Mouse (Mus musculus) cerebellum, postnatal 36 days (tissue): ENCODE results near the gene Metap2.

Experiments
- DNase-seq, 2 experiments: peaks; one replicate each; pipeline ENCODE4 v3.0.0; 2021 to 2022; ENCODE audit warnings: mixed read lengths in 2 of 2

Metap2 gene

DNA sequence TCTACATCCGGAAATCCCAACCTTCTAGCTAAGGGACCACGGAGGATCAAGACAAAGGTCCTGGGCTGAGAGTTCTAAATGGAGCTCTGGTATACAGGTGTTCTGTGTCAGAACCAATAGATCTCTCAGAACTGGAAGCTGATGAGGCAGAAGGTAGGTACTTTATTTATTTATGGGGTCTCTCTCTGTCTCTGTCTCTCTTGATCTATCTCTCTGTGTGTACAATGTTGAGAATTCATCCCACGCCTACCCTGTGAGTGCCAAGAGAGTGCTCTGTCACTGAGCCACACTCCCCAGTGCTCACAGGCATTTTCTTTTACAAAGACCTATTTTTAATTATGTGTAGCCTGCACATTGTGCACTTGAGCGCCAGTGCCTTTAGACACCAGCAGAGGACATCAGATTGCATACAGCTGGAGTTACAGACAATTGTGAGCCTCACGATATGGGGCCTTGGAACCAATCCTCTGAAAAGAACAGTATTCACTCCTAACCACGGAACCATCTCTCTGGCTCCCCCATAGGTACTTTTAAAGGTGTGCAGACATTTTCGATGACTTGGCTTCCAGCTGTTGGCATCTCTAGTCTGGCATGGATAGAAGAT lies at the start of gene Metap2:
Metap2 (minus strand) TSS at position 51 of the 604 bp plus-strand sequence.
- DNase-seq: no peak

DNA sequence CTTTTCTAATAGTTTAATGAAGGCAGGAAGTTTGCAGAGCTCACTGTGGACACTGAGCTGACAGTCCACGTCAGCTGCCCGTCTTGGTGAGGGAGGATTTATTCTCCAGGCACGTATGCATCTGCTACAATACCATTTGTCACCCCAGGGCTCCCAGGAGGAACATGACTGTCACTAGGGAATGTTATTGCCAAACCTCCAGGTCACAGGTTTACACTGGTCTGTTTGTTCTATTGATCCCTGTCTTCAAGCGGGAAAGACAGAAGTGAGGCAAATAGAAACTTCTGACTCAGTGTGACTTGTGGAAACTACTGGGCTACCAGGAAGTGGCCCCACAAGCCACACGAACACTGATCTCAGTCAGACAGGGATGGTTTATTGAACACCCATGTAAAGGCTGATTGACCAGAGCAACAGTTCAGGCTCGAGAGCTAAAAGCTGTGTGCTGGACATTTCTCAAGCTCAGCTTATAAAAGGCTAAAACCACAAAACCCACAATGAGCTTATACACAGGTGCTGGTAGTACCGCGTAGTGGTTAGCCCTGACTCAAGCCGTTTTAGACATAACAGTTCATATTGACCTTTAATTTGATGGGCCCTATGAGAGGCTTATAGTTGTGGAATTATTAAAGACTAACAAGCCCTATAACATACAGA lies 49.1 kb upstream of the Metap2 start:
- DNase-seq: no peak

DNA sequence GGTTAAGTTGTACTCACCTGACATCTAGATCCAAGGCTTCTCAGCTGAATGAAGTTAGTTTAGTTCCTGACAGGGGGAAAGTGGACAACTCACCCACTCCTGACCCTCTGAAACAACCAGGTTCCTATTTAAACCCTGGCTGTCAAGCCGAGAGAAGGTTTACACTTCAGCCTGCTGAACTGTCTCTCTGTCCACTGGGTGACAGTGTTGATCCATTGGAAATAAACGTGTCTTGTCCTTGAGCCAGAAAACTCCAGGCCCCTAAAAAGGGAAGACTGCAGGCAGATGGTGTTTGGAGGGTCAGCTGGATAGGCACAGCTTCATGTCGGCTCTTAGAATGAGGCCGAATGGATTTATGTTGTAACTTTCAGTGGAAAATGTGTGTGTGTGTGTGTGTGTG lies 48.5 kb upstream of the Metap2 start:
- peak; percentile 23 to 42 for DNase-seq

DNA sequence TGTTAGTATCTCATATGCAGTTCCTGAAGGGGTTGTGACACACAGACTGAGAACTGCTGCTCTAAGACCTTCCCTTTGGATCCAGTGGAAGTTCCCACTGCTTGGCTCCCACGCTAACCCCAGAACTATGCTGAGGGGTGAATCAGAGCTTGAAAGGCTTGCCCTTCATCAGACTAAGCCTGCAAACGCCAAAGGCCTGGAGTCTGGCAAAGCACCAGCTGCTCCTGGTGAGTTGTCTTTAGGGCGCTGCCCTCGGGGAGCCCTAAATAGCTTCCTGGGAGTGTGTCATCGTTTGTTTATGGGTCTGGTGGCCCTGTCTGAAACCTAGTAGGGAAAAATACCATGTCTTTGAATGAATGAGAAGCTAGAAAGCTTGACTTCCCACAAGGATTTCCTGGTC lies 47.3 kb upstream of the Metap2 start:
- no peak for DNase-seq

DNA sequence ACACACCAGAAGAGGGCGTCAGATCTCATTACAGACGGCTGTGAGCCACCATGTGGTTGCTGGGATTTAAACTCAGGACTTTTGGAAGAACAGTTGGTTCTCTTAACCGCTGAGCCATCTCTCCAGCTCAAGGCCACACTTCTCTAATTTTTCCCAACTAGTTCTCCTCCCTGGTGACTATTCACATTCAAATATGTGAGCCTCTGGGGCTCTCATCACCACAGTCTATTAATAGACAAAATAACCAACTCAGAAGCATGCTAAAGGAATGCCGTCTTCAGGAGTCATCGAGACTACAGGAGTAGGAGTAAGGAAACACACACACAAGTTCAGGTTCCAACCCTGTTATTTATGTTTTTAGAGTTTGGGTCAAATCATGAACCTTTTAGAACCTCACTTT lies 43.4 kb upstream of the Metap2 start:
- DNase-seq: no peak

DNA sequence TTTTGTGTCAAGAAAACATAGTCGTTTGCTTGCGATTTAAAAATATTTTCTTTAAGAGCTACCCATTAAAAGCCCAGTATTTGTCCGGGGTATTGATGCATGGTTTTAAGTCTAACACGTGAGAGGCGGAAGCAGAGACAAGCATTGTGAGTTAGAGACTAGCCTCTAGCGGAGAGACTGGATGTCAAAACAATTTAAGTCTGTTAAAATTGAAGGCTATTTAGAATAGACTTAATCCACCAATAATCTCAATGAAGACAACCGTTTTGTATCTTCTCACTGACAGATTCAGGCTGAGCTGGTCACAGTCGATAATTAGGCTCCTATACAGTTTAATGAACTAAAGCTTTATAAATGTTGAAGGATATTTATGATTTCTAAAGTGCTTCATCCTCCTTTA lies 42.8 kb upstream of the Metap2 start:
- no peak for DNase-seq

DNA sequence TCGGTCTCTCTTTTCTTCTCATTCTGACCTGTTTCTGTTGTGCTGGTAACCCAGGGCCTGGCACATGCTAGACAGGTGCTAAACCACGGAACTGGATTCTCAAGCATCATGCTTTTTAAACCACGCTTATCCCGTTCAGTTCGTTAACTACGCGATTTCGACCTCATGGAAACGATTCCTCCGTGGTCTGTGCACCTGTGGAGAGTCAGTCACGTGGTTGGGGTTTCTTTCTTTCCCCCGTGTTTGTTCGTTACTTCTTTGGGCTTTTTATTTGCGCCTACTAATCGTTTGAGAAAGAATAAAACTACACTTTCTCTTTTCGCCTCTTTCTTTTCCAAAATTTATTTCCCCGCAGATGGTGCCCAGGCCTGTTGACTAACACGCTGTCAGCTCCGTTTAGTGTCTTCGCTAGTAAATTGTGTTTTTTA lies 42.0 kb upstream of the Metap2 start:
- peak in 1 of 2 experiments; percentile 28 for DNase-seq

DNA sequence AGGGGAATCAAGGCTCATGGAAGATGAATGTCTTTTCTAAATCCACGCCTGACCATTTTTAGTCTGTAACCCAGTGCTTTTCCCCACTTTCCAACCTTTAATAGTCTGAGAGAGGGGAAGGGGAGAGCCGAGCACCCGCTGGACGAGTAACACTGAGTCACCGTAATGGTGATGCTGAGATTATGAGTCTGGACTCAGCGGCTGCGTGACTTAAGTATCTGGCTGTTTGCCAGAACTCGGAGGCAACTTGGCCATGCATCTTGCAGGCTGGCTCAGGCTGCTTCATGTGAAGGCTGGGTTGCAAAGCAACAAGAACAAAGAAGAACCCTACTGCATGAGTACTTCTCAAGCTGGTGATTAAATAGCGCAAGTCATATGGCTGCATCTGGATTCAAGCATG lies 37.1 kb upstream of the Metap2 start:
- peak; percentile 18 to 22 for DNase-seq

DNA sequence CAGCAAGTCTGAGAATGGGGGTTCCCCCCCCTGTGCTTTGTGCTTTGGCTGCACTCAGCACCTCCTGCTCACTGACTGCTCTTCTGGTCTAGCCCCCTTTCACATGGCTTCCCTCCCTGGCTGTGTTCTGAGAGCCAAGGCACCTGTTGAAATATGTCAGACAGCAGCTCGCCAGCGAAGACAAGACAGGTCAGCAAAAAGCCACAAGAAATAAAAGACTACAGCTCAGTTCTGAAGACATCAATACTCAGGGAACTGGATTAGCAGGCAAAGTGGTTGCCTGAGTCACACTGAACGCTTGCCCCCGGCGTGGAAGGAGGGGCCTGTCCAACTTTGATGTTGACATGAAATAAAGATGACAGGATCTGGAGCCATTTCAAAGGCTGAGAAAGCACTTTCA lies 36.0 kb upstream of the Metap2 start:
- DNase-seq: no peak

DNA sequence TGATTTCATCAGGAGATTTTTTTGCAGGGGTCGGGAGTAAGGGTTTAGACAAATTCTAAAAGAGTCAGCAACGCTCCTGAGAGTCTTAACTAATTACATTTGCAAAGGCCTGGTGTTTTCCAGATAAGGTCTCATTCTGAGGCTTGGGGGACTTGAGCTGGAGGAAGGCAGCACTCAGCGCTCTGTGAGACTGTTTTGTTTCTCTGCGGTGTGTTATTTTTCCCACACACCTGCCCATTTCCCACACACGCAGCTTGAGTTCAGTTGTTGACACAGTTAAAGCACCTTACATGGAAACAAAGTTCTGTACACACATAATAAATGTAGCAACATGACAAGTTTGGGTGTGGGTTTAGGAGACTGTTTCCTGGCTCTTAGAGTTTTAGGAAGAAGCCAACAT lies 35.1 kb upstream of the Metap2 start:
- no peak for DNase-seq

DNA sequence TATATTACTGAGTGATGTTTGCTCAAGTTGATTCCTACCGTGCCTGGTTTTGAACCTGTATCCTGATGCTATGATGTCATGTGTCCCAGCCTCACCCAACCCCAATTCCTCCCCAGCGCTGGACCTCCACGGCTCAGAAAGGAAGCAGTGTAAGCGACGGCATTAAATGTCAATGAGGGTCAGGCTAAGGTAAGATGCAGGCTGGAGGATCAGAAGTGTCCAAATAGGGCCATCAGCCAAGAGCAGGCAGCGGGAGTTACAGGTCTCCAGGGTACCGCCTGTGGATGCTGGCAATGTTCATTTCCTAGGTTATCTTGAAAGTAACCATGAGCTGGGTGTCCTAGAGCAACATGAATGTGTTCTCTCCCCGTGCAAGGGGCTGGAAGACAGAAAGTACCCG lies 34.5 kb upstream of the Metap2 start:
- no peak for DNase-seq

DNA sequence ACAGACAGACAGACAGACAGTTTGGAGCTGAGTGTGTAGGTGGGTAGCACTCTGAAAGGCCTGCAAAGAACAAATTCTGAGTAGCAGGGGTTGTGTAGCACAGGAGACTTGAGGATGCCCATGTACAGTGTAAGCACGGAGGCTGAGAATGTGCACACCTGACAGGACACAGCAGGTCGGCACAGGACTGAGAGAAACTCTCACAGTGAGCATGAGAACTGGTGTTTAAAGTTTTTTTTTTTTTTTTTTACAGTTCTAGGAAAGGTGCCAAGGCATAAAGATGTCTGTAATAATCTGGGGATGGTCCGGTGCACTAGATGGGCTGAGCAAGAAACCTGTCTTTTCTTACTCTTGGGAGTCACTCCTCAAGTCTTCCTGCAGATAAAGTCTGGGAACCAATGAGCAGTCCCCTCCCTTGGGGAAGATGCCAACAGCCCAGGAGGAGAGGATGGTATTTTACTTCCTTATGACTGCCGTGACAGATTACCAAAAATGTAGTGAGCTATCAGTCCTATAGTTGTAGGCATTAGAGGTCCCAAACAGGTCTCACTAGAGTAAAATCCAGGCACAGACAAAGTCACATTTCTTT lies 33.4 kb upstream of the Metap2 start:
- no peak for DNase-seq

DNA sequence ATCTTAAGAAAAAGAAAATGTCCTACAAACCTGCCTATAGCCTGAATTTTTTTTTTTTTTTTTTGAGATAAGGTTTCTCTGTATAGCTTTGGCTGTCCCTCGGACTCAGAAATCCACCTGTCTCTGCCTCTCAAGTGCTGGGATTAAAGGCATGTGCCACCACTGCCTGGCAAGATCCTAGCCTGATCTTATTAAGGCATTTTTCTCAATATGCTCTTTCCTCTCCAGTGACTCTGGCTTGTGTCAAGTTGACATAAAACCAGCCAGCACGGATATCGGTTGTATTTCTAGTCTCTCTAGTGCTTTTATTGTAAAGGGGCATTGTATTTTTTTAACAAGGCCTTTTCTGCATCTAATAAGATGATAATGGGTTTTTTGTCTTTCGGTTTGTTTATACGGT lies 27.8 kb upstream of the Metap2 start:
- no peak for DNase-seq

DNA sequence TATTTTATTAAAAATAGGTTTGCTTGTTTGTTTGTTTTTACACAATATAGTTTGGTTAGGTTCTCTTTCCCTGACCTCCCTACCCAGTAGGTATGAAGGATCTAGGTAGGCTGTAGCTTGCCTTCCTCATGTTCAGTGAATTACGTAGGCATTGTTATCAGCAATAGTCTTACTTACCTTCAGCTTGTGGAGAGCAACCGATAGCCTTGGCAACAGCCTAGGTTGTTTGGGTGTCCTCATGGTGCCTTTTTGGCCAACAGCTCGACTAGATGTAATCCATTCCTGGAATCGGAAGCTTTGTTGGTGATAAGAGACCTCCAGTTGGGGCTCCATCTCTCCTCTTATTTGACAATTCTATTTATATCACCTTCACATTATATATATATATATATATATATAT lies 24.3 kb upstream of the Metap2 start:
- DNase-seq: no peak

DNA sequence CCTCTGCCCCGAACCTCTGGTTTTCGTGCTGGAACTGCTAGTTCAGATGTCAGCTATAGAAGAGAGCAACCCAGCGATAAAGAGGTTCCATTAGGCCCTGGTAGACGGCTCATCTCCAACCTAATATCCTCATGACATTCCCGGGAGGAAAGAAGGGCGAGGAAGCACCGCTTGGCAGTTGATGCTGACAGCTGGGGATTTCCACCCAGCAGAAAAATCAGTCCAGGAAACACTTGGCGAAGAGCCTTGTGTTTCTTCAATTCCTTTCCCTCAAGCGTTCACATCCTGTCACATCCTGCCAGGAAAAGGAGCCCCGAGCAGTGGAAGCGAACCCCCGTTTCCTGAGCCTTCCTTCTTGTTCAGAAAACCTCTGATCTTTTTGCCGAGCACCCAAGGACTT lies 22.3 kb upstream of the Metap2 start:
- DNase-seq: peak; percentile 13 to 22

DNA sequence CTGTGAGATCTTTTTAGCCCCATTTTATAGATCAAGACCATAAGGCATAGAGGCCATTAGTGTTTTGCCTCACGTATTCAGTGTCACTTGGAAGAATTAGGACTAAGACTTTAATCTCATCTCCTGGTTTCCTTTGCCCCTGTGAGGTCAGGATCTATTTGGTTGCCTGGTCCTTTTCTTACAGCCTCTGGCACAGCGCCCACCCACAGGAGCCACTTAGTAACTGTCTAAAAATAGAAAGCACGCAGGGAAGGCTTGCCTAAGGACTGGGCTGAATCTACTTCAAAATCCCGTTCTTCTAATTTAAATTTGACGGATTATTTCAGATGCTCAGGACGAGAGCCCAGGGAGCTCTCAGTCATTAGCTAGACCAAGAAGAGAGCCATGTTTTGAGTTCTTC lies 21.8 kb upstream of the Metap2 start:
- DNase-seq: peak; percentile 33 to 34

DNA sequence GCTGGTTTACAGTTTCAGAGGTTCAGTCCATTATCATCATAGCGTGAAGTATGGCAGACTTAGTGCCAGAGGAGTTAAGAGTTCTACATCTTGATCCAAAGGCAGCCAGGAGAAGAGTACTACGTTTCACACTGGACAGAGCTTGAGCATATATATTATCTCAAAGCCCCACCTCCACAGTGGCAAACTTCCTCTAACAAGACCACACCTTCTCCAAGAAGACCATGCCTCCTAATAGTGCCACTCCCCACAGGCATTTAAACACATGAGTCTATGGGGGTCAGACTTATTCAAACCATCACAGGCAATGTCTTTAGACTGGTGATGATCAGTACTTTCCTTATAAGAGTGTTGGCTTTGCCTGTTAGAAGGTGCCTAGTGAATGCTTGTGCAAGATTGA lies 21.2 kb upstream of the Metap2 start:
- DNase-seq: no peak

DNA sequence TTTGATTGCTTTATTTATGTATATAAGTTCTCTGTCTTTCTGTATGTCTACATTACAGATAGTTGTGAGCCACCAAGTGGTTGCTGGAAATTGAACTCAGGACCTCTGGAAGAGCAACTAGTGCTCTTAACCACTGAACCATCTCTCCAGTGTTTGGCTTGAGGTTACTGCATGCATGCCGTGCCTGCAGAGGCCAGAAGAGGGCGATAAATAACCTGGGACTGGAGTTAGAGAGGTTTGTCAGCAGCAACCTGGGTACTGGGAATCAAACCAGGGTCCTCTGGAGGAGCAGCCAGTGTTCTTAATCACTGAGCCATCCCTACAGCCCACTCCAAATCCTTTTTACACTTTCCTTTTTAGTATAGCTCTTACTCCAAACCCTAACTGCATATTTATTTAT lies 19.9 kb upstream of the Metap2 start:
- DNase-seq: no peak

DNA sequence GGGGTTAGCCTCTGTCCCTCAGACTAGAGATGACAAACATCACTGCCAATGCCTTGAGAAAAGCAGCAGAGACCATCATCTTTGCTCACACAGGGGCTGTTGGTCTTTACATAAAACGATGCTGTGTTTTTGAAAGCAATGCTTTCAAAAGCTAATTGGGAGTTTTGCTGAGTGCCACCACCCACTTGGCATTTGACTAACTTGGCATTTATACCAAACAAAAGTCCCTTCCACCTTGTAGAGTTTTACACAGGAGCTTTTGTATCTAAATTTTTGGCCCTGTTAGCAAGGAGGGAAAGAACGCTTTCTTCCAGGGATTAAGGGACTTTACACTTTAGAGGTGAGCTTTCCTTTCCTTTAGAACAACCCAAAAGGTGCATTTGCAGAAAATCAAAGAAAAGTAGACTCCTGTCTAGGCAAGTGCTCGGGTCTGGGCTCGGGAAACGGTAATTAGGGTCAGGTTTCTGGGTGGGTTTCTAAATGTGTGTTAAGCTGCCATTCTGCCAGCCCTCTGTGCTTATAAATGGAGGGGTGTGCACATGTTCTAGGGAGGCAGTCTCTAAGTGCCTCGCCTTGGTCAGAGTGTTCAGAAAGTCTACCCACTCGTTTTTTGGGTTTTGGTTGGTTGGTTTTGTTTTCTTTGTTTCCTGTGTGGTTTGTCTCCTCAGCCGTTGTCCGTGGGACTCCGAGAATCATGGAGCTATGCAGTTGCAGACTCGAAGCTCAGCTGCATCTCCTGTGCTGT lies 18.8 kb upstream of the Metap2 start:
- no peak for DNase-seq

DNA sequence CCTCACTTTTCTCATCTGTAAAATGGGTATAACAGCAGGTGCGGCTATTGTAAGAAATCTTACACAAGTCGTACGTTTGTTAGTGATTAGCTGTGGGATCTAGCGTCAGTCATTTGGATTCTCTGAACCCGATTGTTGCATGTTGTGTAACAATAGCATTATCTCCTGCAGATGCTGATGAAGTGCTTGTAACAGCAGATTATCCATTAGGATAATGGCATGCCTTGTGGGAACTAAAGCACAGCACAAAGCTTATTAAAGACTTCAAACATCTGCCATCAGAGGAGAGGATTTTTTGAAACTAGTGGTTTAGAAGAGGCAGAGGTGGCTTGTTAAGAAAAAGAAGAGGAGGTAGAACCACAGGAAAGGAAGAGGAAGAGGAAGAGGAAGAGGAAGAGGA lies 16.6 kb upstream of the Metap2 start:
- no peak for DNase-seq

DNA sequence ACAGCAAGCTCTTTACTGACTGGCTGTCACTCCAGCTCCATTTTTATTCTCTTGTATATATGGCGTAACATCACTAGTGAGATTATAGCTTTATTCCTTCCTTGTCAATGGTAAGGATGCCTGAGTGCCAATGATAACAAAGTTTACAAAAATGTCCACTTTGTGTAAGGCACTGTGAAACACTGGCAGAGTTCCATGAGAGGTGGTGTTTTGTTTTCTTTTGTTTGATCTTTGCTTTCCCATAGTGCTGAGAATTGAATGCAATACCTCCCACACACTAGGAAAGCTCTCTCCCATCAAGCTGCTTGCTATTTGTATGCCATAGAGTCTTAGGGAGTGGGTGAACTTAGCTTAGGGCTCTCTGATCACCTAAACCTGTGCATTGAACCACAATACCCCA lies 16.0 kb upstream of the Metap2 start:
- DNase-seq: no peak

DNA sequence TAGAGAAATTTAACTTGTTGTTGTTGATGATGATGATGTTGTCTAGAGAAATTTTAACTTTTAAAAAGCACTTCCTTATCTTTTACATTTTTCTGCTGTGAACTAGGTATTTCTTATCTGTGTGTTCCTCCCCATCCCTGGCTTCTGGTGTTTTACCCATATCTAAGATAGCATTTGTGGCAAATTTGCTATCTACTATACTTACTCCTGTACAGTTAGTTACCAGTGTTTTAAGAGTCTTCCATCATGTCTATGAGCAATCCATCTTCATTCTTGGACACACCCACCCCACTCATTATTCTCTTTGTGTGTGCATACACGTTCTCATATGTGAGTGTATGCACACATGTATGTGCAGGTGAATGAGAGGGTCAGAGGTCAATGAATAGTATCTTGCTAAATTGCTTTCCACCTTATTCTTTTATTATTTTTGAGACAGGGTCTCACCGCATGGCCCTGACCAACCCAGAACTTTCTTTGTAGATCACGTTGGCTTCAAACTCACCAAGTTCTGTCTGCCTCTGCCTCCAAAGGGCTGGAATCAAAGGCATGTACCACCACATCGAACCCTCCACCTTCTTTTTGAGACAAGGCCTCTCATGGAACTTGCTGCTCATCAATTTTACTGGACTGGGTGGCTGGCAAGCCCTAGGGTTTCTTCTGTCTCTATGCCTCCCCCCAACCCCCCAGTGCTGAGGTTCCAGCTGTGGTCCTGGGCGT lies 15.4 kb upstream of the Metap2 start:
- no peak for DNase-seq

DNA sequence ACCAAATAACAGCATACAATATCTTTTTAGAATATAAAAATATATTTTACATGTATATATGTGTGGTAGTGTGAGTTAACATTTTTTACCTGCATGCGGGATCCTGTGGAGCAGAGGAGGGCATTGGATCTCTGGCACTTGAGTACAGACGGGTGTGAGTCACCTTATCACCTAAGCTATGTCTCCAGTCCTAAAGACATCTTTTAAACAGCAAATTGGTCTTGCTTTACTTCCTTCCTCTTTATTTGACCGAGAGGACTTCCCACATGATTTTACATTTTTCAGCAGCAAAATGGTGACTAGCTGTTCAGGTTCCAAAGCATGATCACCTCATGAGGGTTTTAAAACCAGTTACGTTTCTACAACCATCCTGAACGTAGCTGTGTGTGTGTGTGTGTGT lies 14.4 kb upstream of the Metap2 start:
- no peak for DNase-seq
